Mouse (Mus musculus) liver, embryonic 14.5 days (tissue): Measurements from ENCODE around the gene Dapk3. TPM values are rescaled to one million over a fixed set of nuclear protein-coding genes. Genes with fewer than 3 reads are reported as not detected.

Experiments
- ATAC-seq: fragments of 200-750 bp; cut with Nextera tagmentation; 2 replicates; pipeline ENCODE4 v1.8.0; 2017; ENCODE audit warnings: moderate number of reproducible peaks, mild to moderate bottlenecking, moderate library complexity; ENCODE audit not compliant: insufficient read depth
- DNase-seq, 3 experiments: peaks; one replicate each; pipeline ENCODE4 v3.0.0-alpha.2; 2012 to 2013; ENCODE audit warnings: low read depth in 3 of 3, low spot score in 3 of 3
- H3K27ac ChIP-seq: fragments of 300-500 bp; sonication (generic); 2 replicates; pipeline ENCODE4 v1.5.1; 2014; ENCODE audit warnings: moderate library complexity, mild to moderate bottlenecking, control low read depth, inconsistent platforms
- H3K27me3 ChIP-seq: fragments of 300-500 bp; sonication (generic); 2 replicates; pipeline ENCODE4 v1.6.1; 2014; ENCODE audit warnings: mild to moderate bottlenecking, low read length, moderate library complexity; ENCODE audit not compliant: control insufficient read depth, insufficient read depth
- H3K36me3 ChIP-seq: fragments of 300-500 bp; sonication (generic); replicated peaks from 2 replicates; pipeline ENCODE4 v1.6.1; 2014; ENCODE audit warnings: low read depth; ENCODE audit not compliant: control insufficient read depth, insufficient read depth
- H3K4me1 ChIP-seq, 2 experiments: fragments of 200-500 bp in 1 of 2; fragments of 300-500 bp in 1 of 2; sonication (generic) in 1 of 2; replicated peaks; 2 replicates each; pipeline ENCODE4 v1.6.1; 2012 to 2014; ENCODE audit warnings: antibody characterized with exemption in 1 of 2, inconsistent platforms in 1 of 2, low read length in 1 of 2; ENCODE audit not compliant: control insufficient read depth in 2 of 2, insufficient read depth in 2 of 2
- H3K4me2 ChIP-seq: fragments of 300-500 bp; sonication (generic); 2 replicates; pipeline ENCODE4 v1.6.1; 2014; ENCODE audit warnings: low read depth, mild to moderate bottlenecking, control low read depth, moderate library complexity
- H3K4me3 ChIP-seq, 2 experiments: fragments of 200-500 bp in 1 of 2; fragments of 300-500 bp in 1 of 2; sonication (generic) in 1 of 2; 2 replicates each; pipeline ENCODE4 v1.5.1; 2012 to 2014; ENCODE audit warnings: low read depth in 2 of 2, low read length in 2 of 2, mild to moderate bottlenecking in 2 of 2, control low read depth in 1 of 2, inconsistent platforms in 1 of 2, moderate library complexity in 1 of 2; ENCODE audit not compliant: insufficient read depth in 1 of 2
- H3K9ac ChIP-seq: fragments of 300-500 bp; sonication (generic); replicated peaks from 2 replicates; pipeline ENCODE4 v1.6.1; 2014; ENCODE audit warnings: mild to moderate bottlenecking, control low read depth, moderate library complexity
- H3K9me3 ChIP-seq: fragments of 300-500 bp; sonication (generic); 2 replicates; pipeline ENCODE4 v1.6.1; 2016; ENCODE audit warnings: low read length, mixed read lengths; ENCODE audit not compliant: control insufficient read depth
- CTCF ChIP-seq: IDR thresholded peaks from 2 replicates; pipeline ENCODE4 v1.5.1; 2016; ENCODE audit warnings: antibody characterized with exemption, low read depth, control low read depth
- EP300 ChIP-seq: IDR thresholded peaks from 2 replicates; pipeline ENCODE4 v1.6.1; 2016; ENCODE audit warnings: antibody characterized with exemption, low read depth
- WGBS: fragments of 180-500 bp; shearing (Covaris S2); extraction: QIAGEN DNeasy Blood & Tissue Kit; methylation state at CpG from one replicate; pipeline ENCODE4 v1.1.7; 2014; ENCODE audit not compliant: insufficient replicate concordance; 5-methylcytosine and 5-hydroxymethylcytosine counted together
- polyA plus RNA-seq, 2 experiments: library from polyadenylated mRNA; depleted of rRNA in 1 of 2; stranded (reverse) in 1 of 2; unstranded in 1 of 2; fragments of >200 nt; fragmentation: Nextera tagmentation in 1 of 2; extraction: Ambion mirVana in 1 of 2; gene quantifications; 2 replicates each; pipeline versions ENCODE4 v1.2.1 to v1.2.3; 2012 to 2014

The Dapk3 gene
- polyA plus RNA-seq, 2 experiments = 13.0 to 17.6 TPM

DNA sequence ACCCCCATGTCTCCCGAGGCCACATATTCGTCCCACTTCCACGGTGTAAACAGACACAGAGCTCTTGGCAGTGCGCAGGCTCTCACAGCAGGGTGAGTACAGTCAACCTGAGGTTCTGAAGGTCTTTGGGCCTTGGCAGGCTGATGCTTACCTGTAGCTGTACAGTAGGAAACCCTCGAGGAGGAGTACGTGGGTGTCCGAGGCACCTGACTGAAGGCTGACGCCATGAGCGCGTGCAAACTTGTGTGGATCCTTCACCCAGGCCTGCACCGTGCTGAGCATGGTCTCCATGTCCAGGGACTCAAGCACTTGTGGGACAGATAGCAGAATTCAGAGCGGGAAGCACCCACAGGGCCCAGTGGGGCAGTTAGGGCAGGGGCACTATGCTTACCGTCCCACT is 17.3 kb downstream of the Dapk3 start:
- Histone ChIP-seq H3K27ac (no peak overlapping the region), H3K36me3 (no peaks in the 10 kb centered on the region), H3K27me3 (peaks cover 15% of the 10 kb centered on the region), H3K4me3 (no peak overlapping the region), H3K4me2 (no peak overlapping the region), H3K9me3 (no peaks in the 10 kb centered on the region), H3K4me1 (peaks cover 2 to 11% of the 10 kb centered on the region in 2 experiments), H3K9ac (no peak overlapping the region)
- WGBS = 78% methylated on average over 13 of the region's 13 CpGs
- no peak for ATAC-seq
- no peak for TF ChIP-seq EP300
- no peak for DNase-seq

- H3K4me2 ChIP-seq = no peak overlapping the region
- WGBS = 61% methylated on average over 20 of the region's 20 CpGs
- no peaks in the 10 kb centered on the region for H3K36me3 ChIP-seq
- DNase-seq (no peak), ATAC-seq (no peak)
- no peaks in the 10 kb centered on the region for H3K9me3 ChIP-seq
- no peak overlapping the region for H3K4me3 ChIP-seq
- TF ChIP-seq EP300 = no peak
- TF ChIP-seq CTCF = no peak
- H3K27me3 ChIP-seq = peaks cover 10% of the 10 kb centered on the region
- H3K4me1 ChIP-seq = peaks cover 2 to 11% of the 10 kb centered on the region in 2 experiments
- H3K9ac ChIP-seq = no peak overlapping the region
- no peak overlapping the region for H3K27ac ChIP-seq
Observed at GRCm38 (mm10) chr10:81200605-81201287, 17.9 kb downstream of the Dapk3 start.

DNA sequence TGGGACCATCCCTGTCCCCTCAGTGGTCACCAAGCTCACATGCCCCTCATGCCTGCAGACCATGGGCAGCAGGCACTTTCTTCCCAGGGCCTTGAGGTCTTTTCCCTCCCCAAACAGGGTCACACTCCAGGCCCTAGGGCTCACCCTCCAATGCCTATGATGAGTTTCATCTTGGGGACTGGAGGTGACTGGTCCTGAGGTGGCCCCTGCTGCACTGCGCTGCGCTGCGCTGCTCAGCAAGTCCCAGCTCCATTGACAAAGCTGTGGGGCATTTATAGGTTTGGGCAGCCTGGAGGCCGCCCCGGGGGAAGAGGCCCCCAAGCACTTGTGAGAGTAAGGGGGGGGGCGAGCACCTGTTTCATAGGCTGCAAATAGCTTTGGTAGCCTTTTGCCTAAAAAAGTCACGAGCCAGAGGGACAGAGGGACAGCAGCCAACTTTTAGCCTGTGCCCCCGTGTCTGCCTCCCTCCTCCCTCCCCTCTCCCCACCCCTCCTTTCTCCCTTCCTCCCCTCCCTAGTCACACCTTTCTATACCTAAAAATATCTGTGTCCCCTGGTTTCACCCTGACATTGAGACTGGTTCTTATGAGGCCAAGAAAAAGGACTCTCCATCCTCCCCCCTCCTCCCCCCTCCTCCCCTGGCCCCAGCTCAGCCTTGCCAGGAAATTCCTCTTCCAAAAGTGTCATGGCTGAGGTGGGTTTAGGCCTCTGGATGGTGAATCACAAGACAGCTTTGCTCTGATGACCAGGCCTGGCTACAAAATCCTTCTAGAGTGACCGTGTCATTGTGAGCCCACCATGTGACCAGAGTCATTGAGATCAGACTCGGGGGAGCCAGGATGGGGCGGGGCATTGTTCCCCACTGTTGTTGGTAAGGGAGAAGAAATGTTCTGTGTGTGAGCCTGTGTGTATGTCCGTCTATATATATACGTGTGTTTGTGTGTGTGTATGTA is 19.3 kb downstream of the Dapk3 start, which contains the start of gene Nmrk2:
Nmrk2 (minus strand) TSS at position 245 of the 952 bp plus-strand sequence.
- no peak within 1 kb of the TSS for H3K4me2 ChIP-seq
- no peak for ATAC-seq
- TF ChIP-seq CTCF (no peak), EP300 (no peak)
- no peaks in the 10 kb centered on the region for H3K36me3 ChIP-seq
- 65% methylated on average over 13 of the region's 13 CpGs for WGBS
- H3K27me3 ChIP-seq = no peaks in the 10 kb centered on the region; the same call in none of the 2 replicates
- H3K4me3 ChIP-seq = no peak within 1 kb of the TSS
- H3K4me1 ChIP-seq = peaks cover 2 to 11% of the 10 kb centered on the region in 2 experiments
- H3K27ac ChIP-seq = no peak within 1 kb of the TSS
- no peak within 1 kb of the TSS for H3K9ac ChIP-seq
- no peaks in the 10 kb centered on the region for H3K9me3 ChIP-seq
- DNase-seq = no peak

- Histone ChIP-seq H3K27ac (peak overlapping the region; percentile 25; the same call in 1 of the 2 replicates), H3K27me3 (no peaks in the 10 kb centered on the region; the same call in 1 of the 2 replicates), H3K4me2 (no peak overlapping the region), H3K4me3 (no peak overlapping the region), H3K9me3 (no peaks in the 10 kb centered on the region), H3K4me1 (peaks cover 2 to 11% of the 10 kb centered on the region in 2 experiments), H3K9ac (no peak overlapping the region), H3K36me3 (no peaks in the 10 kb centered on the region)
- ATAC-seq = peak; percentile 84
- DNase-seq = peak; percentile 64 to 75 (median 65)
- 21% methylated on average over 8 of the region's 8 CpGs for WGBS
- TF ChIP-seq CTCF (no peak), EP300 (no peak)
Observed at GRCm38 (mm10) chr10:81202978-81203720, 20.3 kb downstream of the Dapk3 start.
